Mouse (Mus musculus): ENCODE measurements at regions not wholly inside any gene's neighbourhood (a gene's known extent, or its start where the extent isn't known, plus 50 kb on each side); places are given as distances from the start of the nearest gene placed in this dataset.

DNA sequence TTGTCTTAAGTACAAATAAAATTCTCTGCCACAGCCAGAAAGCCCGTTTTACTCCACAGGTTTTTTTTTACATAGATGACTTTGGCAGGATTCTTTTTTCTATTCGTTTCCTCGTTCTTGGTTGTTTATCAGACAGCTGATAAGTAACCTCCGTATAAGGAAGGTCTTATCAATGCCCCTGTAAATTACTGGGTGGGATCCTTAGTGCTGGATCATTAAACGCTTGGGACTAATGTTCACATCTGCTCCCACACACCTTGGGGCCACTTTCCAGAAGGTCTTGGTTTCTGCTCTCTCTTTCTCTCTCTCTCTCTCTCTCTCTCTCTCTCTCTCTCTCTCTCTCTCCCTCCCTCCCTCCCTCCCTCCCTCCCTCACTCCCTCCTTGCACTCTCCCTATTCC is 134.6 kb downstream of the Gsdmc2 start:
- Histone ChIP-seq H3K27me3 (ENCODE audit: control insufficient read depth, insufficient read depth, insufficient read length) (no peaks in the 10 kb centered on the region), H3K4me3 (no peak overlapping the region), H3K36me3 (ENCODE audit: control insufficient read depth, insufficient read depth) (no peaks in the 10 kb centered on the region), H3K79me2 (ENCODE audit: control insufficient read depth, insufficient read depth) (no peaks in the 10 kb centered on the region), H3ac (ENCODE audit: control insufficient read depth, insufficient read length) (no peak overlapping the region), H3K4me2 (ENCODE audit: low read depth) (no peak overlapping the region)
- TF ChIP-seq MAX (IDR thresholded peaks at IDR 0.05; ENCODE audit: low read depth) (no peak), REST (IDR thresholded peaks at IDR 0.05; ENCODE audit: insufficient read depth, insufficient read length) (no peak), USF1 (IDR thresholded peaks at IDR 0.05; ENCODE audit: low read depth) (no peak), E2F4 (IDR thresholded peaks at IDR 0.05; ENCODE audit: insufficient read depth) (no peak), POLR2A (IDR thresholded peaks at IDR 0.05; ENCODE audit: insufficient read length, low read depth) (no peak), POLR2AphosphoS2 (IDR thresholded peaks at IDR 0.05; ENCODE audit: insufficient read length, low read depth) (no peak), TCF12 (IDR thresholded peaks at IDR 0.05; ENCODE audit: insufficient read depth, poor library complexity, severe bottlenecking) (no peak), SRF (IDR thresholded peaks at IDR 0.05; ENCODE audit: control insufficient read depth, insufficient read length, low read depth) (no peak), CEBPB (IDR thresholded peaks at IDR 0.05; ENCODE audit: insufficient read depth, poor library complexity, severe bottlenecking) (no peak), TCF3 (IDR thresholded peaks at IDR 0.05; ENCODE audit: insufficient read length, low read depth) (no peak), MYOG (IDR thresholded peaks at IDR 0.05; ENCODE audit: control insufficient read depth in 1 of 3, insufficient read depth in 1 of 3, insufficient read length in 2 of 3, low read depth in 2 of 3) (no peak), MYOD1 (IDR thresholded peaks at IDR 0.05; ENCODE audit: control insufficient read depth in 1 of 3, insufficient read length in 2 of 3, low read depth in 2 of 3) (no peak)

DNA sequence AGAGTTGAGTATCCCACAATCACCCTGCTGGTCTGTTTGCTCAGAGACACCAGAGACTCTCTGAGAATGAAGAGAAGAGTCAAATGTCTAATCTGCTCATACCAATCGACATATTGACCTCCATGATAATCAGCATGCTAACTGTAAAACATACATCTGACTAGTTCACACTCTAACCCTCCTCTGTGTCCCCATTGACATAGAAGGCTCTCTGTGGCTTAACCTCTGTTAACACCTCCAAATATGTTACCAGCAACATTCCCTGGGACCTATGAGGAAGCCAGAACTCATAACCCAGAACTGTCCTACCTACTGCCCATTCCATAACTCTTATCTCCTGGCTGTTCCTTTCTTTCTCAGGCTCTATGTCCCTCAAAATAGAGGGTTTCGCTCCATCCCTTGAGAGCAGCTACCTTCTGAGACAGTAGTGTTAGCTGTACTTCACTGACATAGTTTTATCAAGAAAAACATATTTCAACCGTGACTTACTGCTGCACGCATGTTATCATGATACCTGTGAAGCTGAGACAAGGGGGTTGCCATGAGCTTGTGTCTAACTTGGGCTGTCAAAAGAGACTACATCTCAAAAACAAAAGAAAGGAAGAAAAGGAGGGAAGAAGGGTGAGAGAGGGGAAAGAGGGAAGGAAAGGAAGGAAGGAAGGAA is 135.6 kb downstream of the Gsdmc2 start:
- TF ChIP-seq CEBPB (IDR thresholded peaks at IDR 0.05; ENCODE audit: insufficient read depth, poor library complexity, severe bottlenecking) (no peak), TCF12 (IDR thresholded peaks at IDR 0.05; ENCODE audit: insufficient read depth, poor library complexity, severe bottlenecking) (no peak), USF1 (IDR thresholded peaks at IDR 0.05; ENCODE audit: low read depth) (no peak), MYOG (IDR thresholded peaks at IDR 0.05; ENCODE audit: control insufficient read depth in 1 of 3, insufficient read depth in 1 of 3, insufficient read length in 2 of 3, low read depth in 2 of 3) (no peak), REST (IDR thresholded peaks at IDR 0.05; ENCODE audit: insufficient read depth, insufficient read length) (no peak), TCF3 (IDR thresholded peaks at IDR 0.05; ENCODE audit: insufficient read length, low read depth) (no peak), SRF (IDR thresholded peaks at IDR 0.05; ENCODE audit: control insufficient read depth, insufficient read length, low read depth) (no peak), E2F4 (IDR thresholded peaks at IDR 0.05; ENCODE audit: insufficient read depth) (no peak), POLR2AphosphoS2 (IDR thresholded peaks at IDR 0.05; ENCODE audit: insufficient read length, low read depth) (no peak)
- no peak overlapping the region for H3K4me2 ChIP-seq (ENCODE audit: low read depth)
- H3K4me3 ChIP-seq, result no peak overlapping the region
- H3K36me3 ChIP-seq (ENCODE audit: control insufficient read depth, insufficient read depth), result no peaks in the 10 kb centered on the region
- no peak overlapping the region for H3ac ChIP-seq (ENCODE audit: control insufficient read depth, insufficient read length)
- no peaks in the 10 kb centered on the region for H3K27me3 ChIP-seq (ENCODE audit: control insufficient read depth, insufficient read depth, insufficient read length)
- no peaks in the 10 kb centered on the region for H3K79me2 ChIP-seq (ENCODE audit: control insufficient read depth, insufficient read depth)

DNA sequence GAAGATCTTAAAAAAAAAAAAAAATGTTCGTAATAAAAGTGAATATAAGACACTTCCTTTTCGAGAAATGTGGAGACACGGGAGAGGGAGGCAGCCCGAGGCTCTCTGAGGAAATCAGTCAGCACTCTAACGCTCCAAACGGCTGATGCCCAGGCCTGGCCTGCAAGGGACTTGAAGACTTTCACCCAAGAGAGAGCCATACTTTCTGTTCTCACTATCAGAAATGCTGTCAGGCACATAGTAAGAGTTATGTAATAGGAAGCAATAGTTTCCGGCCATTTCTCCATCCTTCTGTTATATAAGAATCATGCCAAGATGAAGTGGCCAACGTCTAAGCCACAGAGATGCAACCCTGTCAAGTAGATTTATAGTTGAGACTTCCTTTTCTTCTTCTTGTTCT is 140.3 kb downstream of the Gsdmc2 start:
- no peak for TF ChIP-seq POLR2AphosphoS2 (IDR thresholded peaks at IDR 0.05; ENCODE audit: insufficient read length, low read depth)
- no peak for TF ChIP-seq MAX (IDR thresholded peaks at IDR 0.05; ENCODE audit: low read depth)
- no peak for TF ChIP-seq MYOD1 (IDR thresholded peaks at IDR 0.05; ENCODE audit: control insufficient read depth in 1 of 3, insufficient read length in 2 of 3, low read depth in 2 of 3)
- TF ChIP-seq TCF12 (IDR thresholded peaks at IDR 0.05; ENCODE audit: insufficient read depth, poor library complexity, severe bottlenecking), result no peak
- TF ChIP-seq SRF (IDR thresholded peaks at IDR 0.05; ENCODE audit: control insufficient read depth, insufficient read length, low read depth), result no peak
- TF ChIP-seq E2F4 (IDR thresholded peaks at IDR 0.05; ENCODE audit: insufficient read depth), result no peak
- no peak for TF ChIP-seq POLR2A (IDR thresholded peaks at IDR 0.05; ENCODE audit: insufficient read length, low read depth)
- TF ChIP-seq MYOG (IDR thresholded peaks at IDR 0.05; ENCODE audit: control insufficient read depth in 1 of 3, insufficient read depth in 1 of 3, insufficient read length in 2 of 3, low read depth in 2 of 3), result no peak
- TF ChIP-seq REST (IDR thresholded peaks at IDR 0.05; ENCODE audit: insufficient read depth, insufficient read length), result no peak
- TF ChIP-seq CEBPB (IDR thresholded peaks at IDR 0.05; ENCODE audit: insufficient read depth, poor library complexity, severe bottlenecking), result no peak
- TF ChIP-seq USF1 (IDR thresholded peaks at IDR 0.05; ENCODE audit: low read depth), result no peak
- TF ChIP-seq TCF3 (IDR thresholded peaks at IDR 0.05; ENCODE audit: insufficient read length, low read depth), result no peak
- H3K27me3 ChIP-seq (ENCODE audit: control insufficient read depth, insufficient read depth, insufficient read length), result no peaks in the 10 kb centered on the region
- no peak overlapping the region for H3K4me3 ChIP-seq
- no peak overlapping the region for H3ac ChIP-seq (ENCODE audit: control insufficient read depth, insufficient read length)
- H3K79me2 ChIP-seq (ENCODE audit: control insufficient read depth, insufficient read depth), result no peaks in the 10 kb centered on the region
- no peaks in the 10 kb centered on the region for H3K36me3 ChIP-seq (ENCODE audit: control insufficient read depth, insufficient read depth)
- no peak overlapping the region for H3K4me2 ChIP-seq (ENCODE audit: low read depth)

DNA sequence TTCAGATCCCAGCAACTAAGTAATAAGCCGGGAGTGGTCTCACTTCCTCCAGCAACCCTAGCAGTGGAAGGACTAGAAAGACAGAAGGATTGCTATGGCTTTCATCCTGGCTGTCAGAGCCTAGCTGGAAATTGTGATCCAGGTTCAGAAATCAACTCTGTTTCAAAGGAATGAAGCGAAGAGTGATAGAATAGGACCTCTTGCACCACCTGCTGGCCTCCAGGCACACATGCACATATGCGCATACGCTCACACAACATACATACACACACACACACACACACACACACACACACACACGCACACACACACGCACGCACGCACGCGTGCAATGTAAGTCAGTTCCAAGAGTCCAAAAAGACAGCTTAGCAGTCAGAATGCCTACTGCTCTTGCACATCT is 147.1 kb downstream of the Gsdmc2 start:
- Histone ChIP-seq H3K4me3 (no peak overlapping the region), H3K36me3 (ENCODE audit: control insufficient read depth, insufficient read depth) (no peaks in the 10 kb centered on the region), H3ac (ENCODE audit: control insufficient read depth, insufficient read length) (no peak overlapping the region), H3K27me3 (ENCODE audit: control insufficient read depth, insufficient read depth, insufficient read length) (no peaks in the 10 kb centered on the region), H3K79me2 (ENCODE audit: control insufficient read depth, insufficient read depth) (no peaks in the 10 kb centered on the region), H3K4me2 (ENCODE audit: low read depth) (no peak overlapping the region)
- TF ChIP-seq USF1 (IDR thresholded peaks at IDR 0.05; ENCODE audit: low read depth), result no peak
- TF ChIP-seq POLR2AphosphoS2 (IDR thresholded peaks at IDR 0.05; ENCODE audit: insufficient read length, low read depth), result no peak
- TF ChIP-seq REST (IDR thresholded peaks at IDR 0.05; ENCODE audit: insufficient read depth, insufficient read length), result no peak
- no peak for TF ChIP-seq POLR2A (IDR thresholded peaks at IDR 0.05; ENCODE audit: insufficient read length, low read depth)
- no peak for TF ChIP-seq E2F4 (IDR thresholded peaks at IDR 0.05; ENCODE audit: insufficient read depth)
- no peak for TF ChIP-seq TCF12 (IDR thresholded peaks at IDR 0.05; ENCODE audit: insufficient read depth, poor library complexity, severe bottlenecking)
- no peak for TF ChIP-seq TCF3 (IDR thresholded peaks at IDR 0.05; ENCODE audit: insufficient read length, low read depth)
- TF ChIP-seq MYOD1 (IDR thresholded peaks at IDR 0.05; ENCODE audit: control insufficient read depth in 1 of 3, insufficient read length in 2 of 3, low read depth in 2 of 3), result no peak
- no peak for TF ChIP-seq MYOG (IDR thresholded peaks at IDR 0.05; ENCODE audit: control insufficient read depth in 1 of 3, insufficient read depth in 1 of 3, insufficient read length in 2 of 3, low read depth in 2 of 3)
- TF ChIP-seq CEBPB (IDR thresholded peaks at IDR 0.05; ENCODE audit: insufficient read depth, poor library complexity, severe bottlenecking), result no peak
- no peak for TF ChIP-seq SRF (IDR thresholded peaks at IDR 0.05; ENCODE audit: control insufficient read depth, insufficient read length, low read depth)
